Mouse (Mus musculus) hindbrain, postnatal 0 days (tissue): ENCODE measurements around the gene Bmf. TPM values are rescaled to one million over a fixed set of nuclear protein-coding genes. Genes with fewer than 3 reads are reported as not detected.

ENCODE experiments used
- ATAC-seq: fragments of 200-750 bp; cut with Nextera tagmentation; 2 replicates; pipeline ENCODE4 v1.8.0; 2017; ENCODE audit warnings: mild to moderate bottlenecking, moderate TSS enrichment, moderate library complexity
- DNase-seq: peaks from one replicate; pipeline ENCODE4 v3.0.0-alpha.2; 2015; ENCODE audit warnings: low spot score
- H3K27ac ChIP-seq: fragments of 300-500 bp; sonication (generic); 2 replicates; pipeline ENCODE4 v1.5.1; 2014; ENCODE audit warnings: mild to moderate bottlenecking
- H3K27me3 ChIP-seq: fragments of 300-500 bp; sonication (generic); 2 replicates; pipeline ENCODE4 v1.6.1; 2014; ENCODE audit warnings: low read length, mixed read lengths; ENCODE audit not compliant: insufficient read depth
- H3K36me3 ChIP-seq: fragments of 300-500 bp; sonication (generic); 2 replicates; pipeline ENCODE4 v1.6.1; 2014; ENCODE audit warnings: low read length, mixed read lengths; ENCODE audit not compliant: insufficient read depth
- H3K4me1 ChIP-seq: fragments of 300-500 bp; sonication (generic); 2 replicates; pipeline ENCODE4 v1.6.1; 2014; ENCODE audit warnings: antibody characterized with exemption, low read length, mixed read lengths; ENCODE audit not compliant: insufficient read depth
- H3K4me2 ChIP-seq: fragments of 300-500 bp; sonication (generic); 2 replicates; pipeline ENCODE4 v1.6.1; 2014; ENCODE audit warnings: low read depth, mild to moderate bottlenecking, low read length, moderate library complexity, mixed read lengths
- H3K4me3 ChIP-seq: fragments of 300-500 bp; sonication (generic); 2 replicates; pipeline ENCODE4 v1.5.1; 2014; ENCODE audit warnings: low read length
- H3K9ac ChIP-seq: fragments of 300-500 bp; sonication (generic); replicated peaks from 2 replicates; pipeline ENCODE4 v1.6.1; 2014; ENCODE audit warnings: mild to moderate bottlenecking, low read length, moderate library complexity, mixed read lengths
- H3K9me3 ChIP-seq: fragments of 300-500 bp; sonication (generic); 2 replicates; pipeline ENCODE4 v1.6.1; 2016; ENCODE audit warnings: low read length, mixed read lengths
- CTCF ChIP-seq: IDR thresholded peaks from 2 replicates; pipeline ENCODE4 v1.5.1; 2016; ENCODE audit warnings: antibody characterized with exemption, control low read depth, low read depth
- WGBS: fragments of 180-500 bp; shearing (Covaris S2); extraction: QIAGEN DNeasy Blood & Tissue Kit; methylation state at CpG from one replicate; pipeline ENCODE4 v1.1.7; 2014; 5-methylcytosine and 5-hydroxymethylcytosine counted together
- polyA plus RNA-seq: library from polyadenylated mRNA; unstranded; fragments of >200 nt; fragmentation: Nextera tagmentation; extraction: Ambion mirVana; gene quantifications from 2 replicates; pipeline ENCODE4 v1.2.1, GENCODE M21; 2015
- total RNA-seq: library from RNA; depleted of rRNA; stranded (reverse); fragments of >200 nt; gene quantifications from 2 replicates; pipeline ENCODE4 v1.2.3, GENCODE M21; 2014

Gene Bmf
- total and polyA plus RNA-seq, 2 experiments from 2014 or later, result 1.4 to 10.4 TPM

DNA sequence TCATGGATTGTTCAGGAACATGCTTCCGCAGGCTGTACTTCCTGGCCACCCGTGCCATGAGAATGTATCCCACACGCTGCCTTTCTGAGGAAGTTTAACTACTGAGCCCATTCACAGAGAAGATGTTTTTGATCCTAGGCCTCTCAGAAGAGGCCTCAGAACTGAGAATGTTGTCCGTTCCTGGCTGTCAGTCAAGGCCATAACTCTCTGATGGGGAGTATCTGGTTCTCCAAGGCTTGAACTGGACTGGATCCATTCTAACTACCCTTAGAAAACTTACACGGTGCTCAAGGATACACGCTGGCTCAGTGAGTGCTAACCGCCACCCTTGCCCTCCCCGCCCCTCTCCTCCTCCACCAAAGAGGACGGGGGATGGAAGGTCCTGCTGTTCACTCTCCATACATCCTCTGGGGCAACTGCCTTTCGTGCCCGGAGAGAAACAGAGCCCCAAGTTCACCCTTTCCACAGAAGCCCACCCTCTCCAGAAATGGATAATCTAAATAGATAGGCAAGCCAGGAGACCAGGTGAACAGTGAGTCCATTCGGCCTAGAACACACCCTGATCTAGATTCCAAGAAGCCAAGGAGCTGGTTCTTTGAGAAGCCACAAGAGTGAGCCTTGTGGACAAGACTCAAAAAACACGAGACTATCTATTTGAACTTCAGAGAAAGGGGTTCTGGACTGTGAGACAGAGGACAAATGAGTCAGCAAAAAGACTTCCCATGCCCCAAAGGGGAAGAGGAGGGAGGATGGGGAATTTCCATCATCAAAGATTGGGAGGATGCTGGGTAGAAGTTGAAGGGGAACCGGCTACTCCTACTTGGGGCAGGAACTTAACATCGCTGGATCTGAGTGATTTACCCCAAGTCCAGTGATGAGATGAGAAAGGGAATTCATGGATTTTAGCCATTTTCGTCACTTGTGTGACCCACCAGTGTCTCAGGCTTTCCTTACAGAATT, 36.8 kb downstream of the Bmf start:
- no peak overlapping the region for H3K9ac ChIP-seq
- no peak overlapping the region for H3K4me2 ChIP-seq
- H3K4me3 ChIP-seq, result no peak overlapping the region
- no peaks in the 10 kb centered on the region for H3K9me3 ChIP-seq
- no peaks in the 10 kb centered on the region for H3K27me3 ChIP-seq
- 82% methylated on average over 16 of the region's 16 CpGs for WGBS
- no peak for DNase-seq
- H3K27ac ChIP-seq, result no peak overlapping the region
- TF ChIP-seq CTCF, result no peak
- H3K4me1 ChIP-seq, result peaks cover 7% of the 10 kb centered on the region; the same call in 1 of the 2 replicates
- no peak for ATAC-seq
- no peaks in the 10 kb centered on the region for H3K36me3 ChIP-seq

DNA sequence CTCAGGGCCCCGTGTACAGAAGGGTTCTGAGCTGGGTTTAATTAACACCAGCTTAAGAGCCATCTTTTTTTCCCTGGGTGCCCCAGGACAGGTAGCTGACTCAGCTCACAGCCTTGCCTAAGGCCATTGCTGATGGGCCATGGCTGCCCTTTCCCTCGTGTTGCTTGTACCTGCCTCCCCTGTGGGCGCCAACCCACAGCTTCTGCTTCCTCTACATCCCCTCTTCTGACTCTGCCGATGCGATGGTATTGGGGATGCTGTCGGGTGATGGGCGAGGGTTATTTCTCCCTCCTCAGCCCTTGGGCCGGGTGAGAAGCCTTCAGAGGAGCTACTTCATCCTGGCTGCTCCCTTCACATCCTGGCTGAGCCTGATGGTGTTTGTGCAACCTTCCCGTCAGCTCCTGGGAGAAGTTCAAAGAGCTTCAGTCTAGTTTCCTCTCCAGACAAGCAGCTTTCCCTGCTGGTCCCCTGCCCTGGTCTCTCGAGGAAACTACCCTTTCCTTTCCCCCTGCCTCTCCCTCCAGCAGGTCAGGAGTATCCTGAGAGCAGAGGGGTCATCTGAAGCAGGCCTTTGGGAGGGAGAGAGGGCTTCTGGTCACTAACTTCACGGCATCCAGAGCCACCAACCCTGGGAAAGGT, 37.6 kb downstream of the Bmf start:
- whole genome bisulfite sequencing, result 63% methylated on average over 11 of the region's 11 CpGs
- H3K27ac ChIP-seq, result no peak overlapping the region

GRCm38 (mm10) chr2:118510447-118511310, 38.8 kb downstream of the Bmf start:
- H3K36me3 ChIP-seq, result no peaks in the 10 kb centered on the region
- WGBS, result 27% methylated on average over 29 of the region's 29 CpGs
- ATAC-seq (peak; percentile 96), DNase-seq (peak; percentile 95)
- no peaks in the 10 kb centered on the region for H3K9me3 ChIP-seq
- peak overlapping the region; percentile 56; the same call in 1 of the 2 replicates for H3K27ac ChIP-seq
- no peak overlapping the region for H3K9ac ChIP-seq
- H3K27me3 ChIP-seq, result no peaks in the 10 kb centered on the region
- H3K4me3 ChIP-seq, result no peak overlapping the region
- H3K4me2 ChIP-seq, result peak overlapping the region; percentile 23; the same call in 1 of the 2 replicates
- H3K4me1 ChIP-seq, result peaks cover 7% of the 10 kb centered on the region; the same call in 1 of the 2 replicates
- TF ChIP-seq CTCF, result no peak

More for the DNA sequence above, 37.6 kb downstream of the Bmf start:
- no peaks in the 10 kb centered on the region for H3K36me3 ChIP-seq
- H3K9ac ChIP-seq, result no peak overlapping the region
- peaks cover 7% of the 10 kb centered on the region; the same call in 1 of the 2 replicates for H3K4me1 ChIP-seq
- ATAC-seq (no peak), DNase-seq (no peak)
- no peaks in the 10 kb centered on the region for H3K9me3 ChIP-seq
- no peak overlapping the region for H3K4me3 ChIP-seq
- TF ChIP-seq CTCF, result no peak
- no peak overlapping the region for H3K4me2 ChIP-seq
- no peaks in the 10 kb centered on the region for H3K27me3 ChIP-seq

DNA sequence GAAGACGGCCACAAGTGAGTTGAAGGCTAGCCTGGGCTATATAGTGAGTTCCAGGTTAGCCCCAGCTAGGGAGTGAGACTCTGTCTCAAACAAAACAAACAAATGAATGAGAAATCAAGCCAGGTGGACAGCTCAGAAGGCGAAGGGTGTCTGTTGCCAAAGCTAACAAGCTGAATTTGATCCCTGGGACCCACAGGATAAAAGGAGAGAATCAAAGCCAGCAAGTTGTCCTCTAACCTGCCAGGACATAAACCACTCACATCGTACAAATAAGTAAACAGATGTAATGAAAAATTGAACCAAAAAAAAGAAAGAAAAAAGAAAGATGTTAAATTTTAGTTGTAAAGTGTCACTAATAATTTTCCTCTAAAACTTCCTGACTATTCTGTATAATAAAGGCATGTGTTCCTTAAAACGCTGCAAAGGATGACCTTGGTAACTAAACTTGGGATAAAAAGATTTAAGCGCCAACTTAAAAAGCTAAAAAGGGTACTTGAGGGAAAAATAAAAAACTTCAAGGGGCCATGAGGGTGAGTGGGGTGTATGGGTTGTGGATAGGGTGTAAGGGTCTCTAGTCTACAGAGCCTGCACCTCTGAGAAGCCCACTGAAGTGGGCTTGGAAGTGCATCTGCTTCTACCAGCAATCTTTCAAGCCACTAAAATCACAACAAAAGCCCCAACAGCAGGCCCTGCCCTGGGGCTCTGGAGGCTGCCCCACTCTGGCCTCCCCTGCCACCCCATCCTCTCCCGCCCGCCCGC, 39.6 kb downstream of the Bmf start:
- no peak overlapping the region for H3K4me3 ChIP-seq
- peak overlapping the region; percentile 56; the same call in 1 of the 2 replicates for H3K27ac ChIP-seq
- no peak overlapping the region for H3K9ac ChIP-seq
- H3K36me3 ChIP-seq, result no peaks in the 10 kb centered on the region
- ATAC-seq (no peak), DNase-seq (no peak)
- 53% methylated on average over 7 of the region's 8 CpGs for WGBS
- peaks cover 7% of the 10 kb centered on the region; the same call in 1 of the 2 replicates for H3K4me1 ChIP-seq
- no peak for TF ChIP-seq CTCF
- no peaks in the 10 kb centered on the region for H3K27me3 ChIP-seq
- no peaks in the 10 kb centered on the region for H3K9me3 ChIP-seq
- H3K4me2 ChIP-seq, result peak overlapping the region; percentile 23; the same call in 1 of the 2 replicates

- peaks cover 7% of the 10 kb centered on the region; the same call in 1 of the 2 replicates for H3K4me1 ChIP-seq
- H3K27ac ChIP-seq, result no peak overlapping the region
- WGBS, result 90% methylated on average over 7 of the region's 7 CpGs
- no peak for TF ChIP-seq CTCF
- H3K27me3 ChIP-seq, result no peaks in the 10 kb centered on the region
- no peak overlapping the region for H3K4me3 ChIP-seq
- no peaks in the 10 kb centered on the region for H3K9me3 ChIP-seq
- DNase-seq (no peak), ATAC-seq (no peak)
- H3K36me3 ChIP-seq, result no peaks in the 10 kb centered on the region
- H3K9ac ChIP-seq, result no peak overlapping the region
- no peak overlapping the region for H3K4me2 ChIP-seq
Measured at GRCm38 (mm10) chr2:118507126-118507525, 42.4 kb downstream of the Bmf start.
